Mouse (Mus musculus) forebrain, embryonic 14.5 days (tissue): ENCODE measurements around the gene Gstp1. TPM values are rescaled to one million over a fixed set of nuclear protein-coding genes. Genes with fewer than 3 reads are reported as not detected.
"Not testable (repeated sequence)": the region's sequence is repeated elsewhere in the genome, so short reads cannot be mapped to it uniquely, and the experiment has no call there.

Experiments used
- ATAC-seq: fragments of 200-750 bp; cut with Nextera tagmentation; 2 replicates; pipeline ENCODE4 v1.8.0; 2017; ENCODE audit warnings: mild to moderate bottlenecking, moderate library complexity
- DNase-seq: peaks from one replicate; pipeline ENCODE4 v3.0.0-alpha.2; 2015; ENCODE audit warnings: low spot score
- H3K27ac ChIP-seq: fragments of 300-500 bp; sonication (generic); 2 replicates; pipeline ENCODE4 v1.5.1; 2014; ENCODE audit warnings: low read depth, mild to moderate bottlenecking, control low read depth, low read length, moderate library complexity
- H3K27me3 ChIP-seq: fragments of 300-500 bp; sonication (generic); replicated peaks from 2 replicates; pipeline ENCODE4 v1.6.1; 2014; ENCODE audit warnings: low read length, control low read depth, mixed read lengths; ENCODE audit not compliant: control insufficient read depth, insufficient read depth
- H3K36me3 ChIP-seq: fragments of 300-500 bp; sonication (generic); 2 replicates; pipeline ENCODE4 v1.6.1; 2014; ENCODE audit warnings: low read length, control low read depth; ENCODE audit not compliant: control insufficient read depth, insufficient read depth
- H3K4me1 ChIP-seq: fragments of 300-500 bp; sonication (generic); 2 replicates; pipeline ENCODE4 v1.6.1; 2014; ENCODE audit warnings: antibody characterized with exemption, low read length, control low read depth; ENCODE audit not compliant: control insufficient read depth, insufficient read depth
- H3K4me2 ChIP-seq: fragments of 300-500 bp; sonication (generic); 2 replicates; pipeline ENCODE4 v1.6.1; 2014; ENCODE audit warnings: mild to moderate bottlenecking, control low read depth, low read length
- H3K4me3 ChIP-seq: fragments of 300-500 bp; sonication (generic); 2 replicates; pipeline ENCODE4 v1.5.1; 2014; ENCODE audit warnings: low read depth, low read length, control low read depth
- H3K9ac ChIP-seq: fragments of 300-500 bp; sonication (generic); 2 replicates; pipeline ENCODE4 v1.6.1; 2014; ENCODE audit warnings: mild to moderate bottlenecking, low read length, control low read depth, moderate library complexity
- H3K9me3 ChIP-seq: fragments of 300-500 bp; sonication (generic); replicated peaks from 2 replicates; pipeline ENCODE4 v1.6.1; 2016; ENCODE audit warnings: low read length, control low read depth, mixed read lengths; ENCODE audit not compliant: control insufficient read depth
- WGBS: fragments of 180-500 bp; shearing (Covaris S2); extraction: QIAGEN DNeasy Blood & Tissue Kit; methylation state at CpG from one replicate; pipeline ENCODE4 v1.1.7; 2014; 5-methylcytosine and 5-hydroxymethylcytosine counted together
- polyA plus RNA-seq: library from polyadenylated mRNA; unstranded; fragments of >200 nt; fragmentation: Nextera tagmentation; extraction: Ambion mirVana; gene quantifications from 2 replicates; pipeline ENCODE4 v1.2.1, GENCODE M21; 2014

Gene Gstp1
- polyA plus RNA-seq, 1 experiment from 2014 or later, result 369 TPM

DNA sequence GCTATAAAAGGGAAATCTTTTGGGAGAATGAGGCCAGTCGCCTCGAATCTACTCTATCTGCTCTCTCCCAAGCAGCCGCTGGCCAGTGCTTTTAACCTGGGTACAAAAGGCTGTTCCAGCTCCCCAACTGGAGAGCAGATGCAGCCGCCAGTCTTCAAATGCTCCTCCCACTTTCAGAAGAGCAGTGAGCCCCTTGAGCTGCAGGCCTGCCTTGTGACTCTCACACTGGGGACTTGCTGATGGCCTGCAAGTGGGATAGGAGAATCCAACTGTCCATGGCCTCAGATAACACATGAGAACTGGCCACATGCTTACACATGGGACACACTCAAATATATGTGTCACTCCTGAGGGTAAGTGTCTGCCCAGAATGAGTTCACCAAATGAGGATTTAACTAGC lies 18.9 kb upstream of the Gstp1 start:
- Histone ChIP-seq H3K27me3 (no peaks in the 10 kb centered on the region), H3K9ac (no peak overlapping the region), H3K4me3 (no peak overlapping the region), H3K9me3 (no peaks in the 10 kb centered on the region), H3K4me2 (no peak overlapping the region), H3K27ac (no peak overlapping the region), H3K36me3 (no peaks in the 10 kb centered on the region), H3K4me1 (no peaks in the 10 kb centered on the region)
- ATAC-seq, result no peak
- WGBS, result 30% methylated on average over 4 of the region's 4 CpGs
- no peak for DNase-seq

DNA sequence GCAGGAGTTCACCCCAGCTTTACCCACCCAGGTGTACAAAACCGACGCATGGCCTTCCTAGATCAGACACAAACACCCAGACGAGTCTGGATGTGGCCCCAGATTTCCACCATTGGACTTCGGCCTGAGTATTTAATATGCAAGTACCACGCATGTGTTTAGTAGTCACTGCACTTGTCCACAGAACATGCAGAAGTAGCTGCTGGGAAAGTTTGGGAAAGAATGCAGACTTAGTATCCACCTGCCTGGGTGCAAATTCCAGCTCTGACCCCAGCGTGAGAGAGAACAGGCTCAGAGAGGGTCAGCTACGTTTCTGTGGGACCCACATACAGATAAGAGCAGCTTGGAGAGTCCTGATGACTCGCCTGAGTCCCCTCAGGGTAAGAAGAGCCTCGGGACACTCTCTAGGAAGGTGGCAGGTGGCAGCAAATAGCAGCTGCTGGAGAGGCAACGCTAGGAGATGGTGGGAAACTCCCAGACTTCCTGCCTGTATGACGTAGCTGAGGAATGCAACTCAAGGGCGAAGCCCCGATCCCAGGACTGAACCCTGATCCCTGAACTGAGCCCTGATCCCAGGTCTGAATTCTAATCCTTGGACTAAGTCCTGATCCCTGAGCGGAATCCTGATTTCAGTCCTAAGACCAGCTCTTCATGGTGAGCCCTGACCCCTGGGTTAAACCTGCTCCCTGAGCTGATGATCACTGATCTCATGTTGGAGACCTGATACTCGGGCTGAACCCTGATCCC lies 18.3 kb upstream of the Gstp1 start:
- no peak for DNase-seq
- Histone ChIP-seq H3K4me3 (no peak overlapping the region), H3K9ac (no peak overlapping the region)

DNA sequence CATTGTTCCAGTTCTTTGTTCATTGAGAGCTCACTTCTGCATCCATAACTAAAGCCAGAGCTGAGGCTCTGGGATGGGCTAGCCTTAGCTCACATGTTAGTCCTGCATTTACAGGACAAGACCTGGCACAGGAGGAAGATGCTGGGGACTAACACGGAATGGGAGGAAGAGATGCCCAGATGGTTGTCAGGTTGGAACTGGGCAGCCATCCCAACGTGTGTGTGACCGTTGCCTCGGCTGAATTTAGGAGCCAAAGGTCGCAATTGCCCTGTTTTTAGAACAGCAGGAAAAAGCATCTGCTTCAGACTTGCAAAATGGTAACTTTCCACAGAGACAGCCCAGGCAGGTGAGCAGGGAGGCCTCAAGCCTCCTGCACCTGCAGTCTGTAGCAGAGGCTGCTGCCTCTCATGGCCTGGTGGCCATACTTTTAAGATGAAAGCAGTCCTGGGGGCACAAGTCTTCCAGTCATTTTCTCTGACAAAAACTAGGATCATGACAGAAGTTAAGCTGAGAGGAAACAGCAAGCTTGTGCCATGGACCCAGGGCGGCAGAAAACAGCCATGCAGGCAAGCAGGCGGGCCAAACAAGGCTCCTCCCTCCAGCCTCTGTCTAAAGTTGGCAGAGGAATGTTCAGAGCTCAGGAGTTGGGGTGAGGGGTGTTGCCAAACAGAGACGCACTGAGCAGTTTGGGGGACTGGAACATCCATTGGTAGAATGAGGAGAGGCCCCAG lies 17.6 kb upstream of the Gstp1 start:
- no peak for DNase-seq
- Histone ChIP-seq H3K27me3 (no peaks in the 10 kb centered on the region), H3K4me1 (no peaks in the 10 kb centered on the region), H3K4me2 (no peak overlapping the region), H3K9ac (no peak overlapping the region), H3K27ac (no peak overlapping the region), H3K9me3 (no peaks in the 10 kb centered on the region), H3K4me3 (no peak overlapping the region), H3K36me3 (no peaks in the 10 kb centered on the region)
- no peak for ATAC-seq
- WGBS, result 72% methylated on average over 8 of the region's 8 CpGs

More for the DNA sequence above, 18.3 kb upstream of the Gstp1 start:
- no peaks in the 10 kb centered on the region for H3K9me3 ChIP-seq
- no peaks in the 10 kb centered on the region for H3K4me1 ChIP-seq
- no peaks in the 10 kb centered on the region for H3K27me3 ChIP-seq
- H3K4me2 ChIP-seq, result no peak overlapping the region
- ATAC-seq, result no peak
- WGBS, result 67% methylated on average over 15 of the region's 15 CpGs
- no peaks in the 10 kb centered on the region for H3K36me3 ChIP-seq
- no peak overlapping the region for H3K27ac ChIP-seq

DNA sequence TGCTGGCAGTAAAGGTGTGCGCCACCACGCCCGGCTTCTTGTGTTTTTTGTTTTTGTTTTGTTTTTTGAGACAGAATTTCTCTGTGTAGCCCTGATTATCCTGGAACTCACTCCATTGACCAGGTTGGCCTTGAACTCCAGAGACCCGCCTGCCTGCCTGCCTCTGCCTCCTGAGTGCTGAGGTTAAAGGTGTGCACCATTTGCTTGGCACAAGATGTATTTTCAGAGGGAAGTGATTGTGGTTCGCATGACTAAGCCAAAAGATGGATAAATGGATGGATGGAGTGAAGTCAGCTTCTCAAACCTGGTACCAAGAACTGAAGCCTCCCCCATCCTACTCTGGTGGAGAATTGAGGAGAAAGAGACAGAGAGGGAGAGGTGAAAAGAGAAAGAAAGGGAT lies 16.8 kb upstream of the Gstp1 start:
- H3K4me1 ChIP-seq, result no peaks in the 10 kb centered on the region
- no peak overlapping the region for H3K27ac ChIP-seq
- H3K9ac ChIP-seq, result no peak overlapping the region
- H3K4me2 ChIP-seq, result no peak overlapping the region
- no peaks in the 10 kb centered on the region for H3K27me3 ChIP-seq
- no peaks in the 10 kb centered on the region for H3K36me3 ChIP-seq
- H3K4me3 ChIP-seq, result no peak overlapping the region
- DNase-seq, result no peak
- WGBS, result 90% methylated on average over 5 of the region's 5 CpGs
- H3K9me3 ChIP-seq, result no peaks in the 10 kb centered on the region
- no peak for ATAC-seq

DNA sequence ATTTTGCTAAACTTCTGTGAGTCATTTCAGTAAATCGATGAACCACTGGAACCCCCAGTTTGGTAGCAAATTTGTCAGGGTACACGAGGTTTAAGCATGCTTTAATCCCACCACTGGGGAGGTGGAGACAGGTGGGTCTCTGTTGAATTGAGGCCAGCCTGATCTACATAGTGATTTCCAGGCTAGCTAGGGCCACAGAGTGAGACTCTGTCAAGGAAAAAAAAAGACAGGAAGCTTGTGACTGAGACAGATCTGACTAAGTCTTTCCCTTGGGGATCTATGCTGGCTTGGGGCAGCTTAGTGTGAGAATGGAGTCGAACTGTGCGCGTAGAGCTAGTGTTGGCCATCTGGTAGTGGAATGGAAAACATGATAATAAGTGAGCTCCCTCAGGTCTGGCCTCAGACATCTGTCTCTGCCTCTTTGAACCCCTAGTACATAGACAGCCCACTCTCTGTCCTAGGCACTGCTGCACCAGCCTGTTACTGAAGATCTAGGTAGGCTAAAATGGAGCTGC lies 14.8 kb upstream of the Gstp1 start:
- H3K4me1 ChIP-seq, result no peaks in the 10 kb centered on the region
- H3K9me3 ChIP-seq, result no peaks in the 10 kb centered on the region
- ATAC-seq (no peak), DNase-seq (no peak)
- H3K9ac ChIP-seq, result no peak overlapping the region
- no peak overlapping the region for H3K4me2 ChIP-seq
- H3K27ac ChIP-seq, result no peak overlapping the region
- H3K27me3 ChIP-seq, result no peaks in the 10 kb centered on the region
- H3K36me3 ChIP-seq, result no peaks in the 10 kb centered on the region
- no peak overlapping the region for H3K4me3 ChIP-seq
- WGBS, result 86% methylated on average over 5 of the region's 5 CpGs

DNA sequence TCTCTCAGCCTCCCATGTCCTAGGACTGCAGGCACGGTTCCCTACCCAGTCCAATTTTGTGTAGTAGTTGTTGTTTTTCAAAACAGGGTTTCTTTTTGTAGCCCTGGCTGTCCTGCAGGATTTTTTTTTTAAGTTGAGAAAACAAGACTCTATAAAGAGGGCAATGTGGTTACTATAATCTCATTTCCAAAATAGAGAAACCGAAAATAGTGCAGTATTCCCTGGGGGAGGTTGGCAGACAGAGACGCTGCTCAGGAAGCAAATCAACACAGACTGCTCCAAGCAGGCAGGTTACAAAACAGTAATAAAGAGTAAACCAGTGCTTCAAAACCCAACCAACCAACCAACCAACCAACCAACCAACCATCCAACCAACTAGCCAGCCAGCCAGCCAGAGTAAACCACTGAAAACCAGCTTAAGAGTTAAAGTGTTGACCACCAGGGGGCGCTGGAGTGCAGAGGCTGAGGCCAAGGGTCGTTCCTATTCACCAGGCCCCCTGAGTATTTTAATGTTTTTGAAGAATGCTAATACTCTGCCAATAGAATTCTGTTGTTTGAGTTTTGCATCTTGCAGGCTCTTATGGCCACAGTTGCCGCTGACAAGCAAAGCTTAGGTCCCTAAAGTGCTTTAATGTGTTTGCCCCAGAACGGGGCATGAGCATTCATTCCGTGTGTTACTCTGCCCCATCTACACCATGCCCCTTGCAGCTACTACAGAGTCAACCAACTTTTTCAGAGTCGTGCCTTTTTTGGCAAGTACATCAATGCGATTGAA lies 14.1 kb upstream of the Gstp1 start:
- ATAC-seq (no peak), DNase-seq (peak; percentile 56)
- Histone ChIP-seq H3K36me3 (no peaks in the 10 kb centered on the region), H3K27ac (no peak overlapping the region), H3K4me3 (no peak overlapping the region), H3K9ac (no peak overlapping the region), H3K9me3 (no peaks in the 10 kb centered on the region), H3K4me1 (no peaks in the 10 kb centered on the region), H3K27me3 (no peaks in the 10 kb centered on the region), H3K4me2 (no peak overlapping the region)
- WGBS, result 57% methylated on average over 10 of the region's 10 CpGs

DNA sequence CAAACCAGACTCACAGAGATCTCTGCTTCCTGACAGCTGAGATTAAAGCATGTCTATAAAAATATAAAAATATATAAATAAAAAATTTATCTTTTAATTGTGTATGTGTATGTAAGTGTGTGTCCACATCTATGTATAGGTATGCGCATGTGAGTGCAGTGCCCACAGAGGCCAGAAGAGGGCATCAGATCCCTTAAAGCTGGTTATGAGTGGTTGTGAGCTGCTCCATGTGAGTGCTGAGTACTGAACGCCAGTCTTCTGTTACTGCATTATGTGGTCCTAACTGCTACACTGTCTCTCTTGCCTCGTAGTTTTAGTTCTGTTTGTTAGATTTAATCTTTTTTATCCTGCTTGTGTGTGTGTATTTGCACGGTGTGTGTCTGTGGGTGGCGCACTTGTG lies 13.2 kb upstream of the Gstp1 start:
- Histone ChIP-seq H3K9ac (no peak overlapping the region), H3K4me2 (no peak overlapping the region), H3K9me3 (no peaks in the 10 kb centered on the region), H3K27me3 (no peaks in the 10 kb centered on the region), H3K27ac (no peak overlapping the region), H3K4me1 (no peaks in the 10 kb centered on the region), H3K36me3 (no peaks in the 10 kb centered on the region), H3K4me3 (no peak overlapping the region)
- no peak for DNase-seq
- no peak for ATAC-seq
- 90% methylated on average over 5 of the region's 5 CpGs for WGBS

DNA sequence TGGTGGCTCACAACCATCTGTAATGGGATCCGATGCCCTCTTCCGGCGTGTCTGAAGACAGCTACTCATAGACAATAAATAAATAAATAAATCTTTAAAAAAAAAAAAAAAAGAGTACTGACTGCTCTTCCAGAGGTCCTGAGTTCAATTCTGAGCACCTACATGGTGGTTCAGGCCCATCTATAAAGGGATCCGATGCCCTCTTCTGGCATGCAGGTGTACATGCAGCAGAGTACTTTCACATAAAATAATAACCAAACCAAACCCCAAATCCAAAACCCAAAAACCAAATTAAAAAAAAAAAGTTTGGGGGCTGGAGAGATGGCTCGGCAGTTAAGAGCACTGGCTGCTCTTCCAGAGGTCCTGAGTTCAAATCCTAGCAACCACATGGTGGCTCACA lies 11.3 kb upstream of the Gstp1 start:
- H3K9me3 ChIP-seq, H3K27ac ChIP-seq, H3K27me3 ChIP-seq, DNase-seq, H3K4me1 ChIP-seq, ATAC-seq, H3K36me3 ChIP-seq, H3K4me3 ChIP-seq, H3K4me2 ChIP-seq, H3K9ac ChIP-seq: not testable (repeated sequence)
- WGBS, result 85% methylated on average over 5 of the region's 5 CpGs
